Mouse (Mus musculus) lung, postnatal 0 days (tissue): ENCODE results near the gene Hhat. TPM values are rescaled to one million over a fixed set of nuclear protein-coding genes. Genes with fewer than 3 reads are reported as not detected.

ENCODE experiments used
- ATAC-seq: fragments of 200-750 bp; cut with Nextera tagmentation; 2 replicates; pipeline ENCODE4 v1.8.0; 2017; ENCODE audit warnings: moderate library complexity
- DNase-seq: peaks from one replicate; pipeline ENCODE4 v3.0.0-alpha.2; 2016; ENCODE audit warnings: low spot score
- H3K27ac ChIP-seq: fragments of 300-500 bp; sonication (generic); 2 replicates; pipeline ENCODE4 v1.5.1; 2014; ENCODE audit warnings: antibody characterized with exemption, mild to moderate bottlenecking, low read length, mixed read lengths
- H3K27me3 ChIP-seq: fragments of 300-500 bp; sonication (generic); replicated peaks from 2 replicates; pipeline ENCODE4 v1.6.1; 2014; ENCODE audit warnings: low read length, mixed read lengths; ENCODE audit not compliant: insufficient read depth
- H3K36me3 ChIP-seq: fragments of 300-500 bp; sonication (generic); 2 replicates; pipeline ENCODE4 v1.6.1; 2014; ENCODE audit warnings: low read length, mixed read lengths; ENCODE audit not compliant: insufficient read depth
- H3K4me1 ChIP-seq: fragments of 300-500 bp; sonication (generic); 2 replicates; pipeline ENCODE4 v1.6.1; 2014; ENCODE audit warnings: antibody characterized with exemption, low read depth, low read length, mixed read lengths; ENCODE audit not compliant: insufficient read depth
- H3K4me2 ChIP-seq: fragments of 300-500 bp; sonication (generic); replicated peaks from 2 replicates; pipeline ENCODE4 v1.6.1; 2014; ENCODE audit warnings: low read depth, mild to moderate bottlenecking, low read length, moderate library complexity, mixed read lengths
- H3K4me3 ChIP-seq: fragments of 300-500 bp; sonication (generic); 2 replicates; pipeline ENCODE4 v1.5.1; 2014; ENCODE audit warnings: low read depth, low read length
- H3K9ac ChIP-seq: fragments of 300-500 bp; sonication (generic); replicated peaks from 2 replicates; pipeline ENCODE4 v1.6.1; 2014; ENCODE audit warnings: low read depth, mild to moderate bottlenecking
- H3K9me3 ChIP-seq: fragments of 300-500 bp; sonication (generic); 2 replicates; pipeline ENCODE4 v1.6.1; 2016; ENCODE audit warnings: low read length, mixed read lengths
- CTCF ChIP-seq: IDR thresholded peaks from 2 replicates; pipeline ENCODE4 v1.5.1; 2016; ENCODE audit warnings: antibody characterized with exemption, mild to moderate bottlenecking
- EP300 ChIP-seq: IDR thresholded peaks from 2 replicates; pipeline ENCODE4 v1.6.1; 2016; ENCODE audit warnings: antibody characterized with exemption, mild to moderate bottlenecking, control low read depth
- whole genome bisulfite sequencing: fragments of 180-500 bp; shearing (Covaris S2); extraction: QIAGEN DNeasy Blood & Tissue Kit; methylation state at CpG from one replicate; pipeline ENCODE4 v1.1.7; 2014; 5-methylcytosine and 5-hydroxymethylcytosine counted together
- polyA plus RNA-seq: library from polyadenylated mRNA; unstranded; fragments of >200 nt; fragmentation: Nextera tagmentation; extraction: Ambion mirVana; gene quantifications from 2 replicates; pipeline ENCODE4 v1.2.1, GENCODE M21; 2015

Hhat gene
- polyA plus RNA-seq, 1 experiment from 2014 or later = 2.4 TPM

- DNase-seq = peak; percentile 68
- peak; percentile 77 for ATAC-seq
- no peak overlapping the region for H3K4me3 ChIP-seq
- no peaks in the 10 kb centered on the region for H3K36me3 ChIP-seq
- no peak overlapping the region for H3K9ac ChIP-seq
- no peak for TF ChIP-seq CTCF
- TF ChIP-seq EP300 = peak; percentile 95
- H3K27ac ChIP-seq = peak overlapping the region; percentile 62
- 0 out of 2 replicates have a peak, but pooled peaks cover 2% of the 10 kb centered on the region for H3K4me1 ChIP-seq
- no peaks in the 10 kb centered on the region for H3K27me3 ChIP-seq
- WGBS = 33% methylated on average over 3 of the region's 3 CpGs
- no peaks in the 10 kb centered on the region for H3K9me3 ChIP-seq
- H3K4me2 ChIP-seq = no peak overlapping the region
Measured at GRCm38 (mm10) chr1:192485030-192485429, 286.0 kb downstream of the Hhat start.

GRCm38 (mm10) chr1:192481446-192481845, 289.6 kb downstream of the Hhat start:
- ATAC-seq = no peak
- Histone ChIP-seq H3K9ac (no peak overlapping the region), H3K4me2 (no peak overlapping the region), H3K27me3 (no peaks in the 10 kb centered on the region), H3K27ac (no peak overlapping the region), H3K4me1 (peaks cover 2% of the 10 kb centered on the region; the same call in 1 of the 2 replicates), H3K36me3 (no peaks in the 10 kb centered on the region), H3K9me3 (no peaks in the 10 kb centered on the region), H3K4me3 (no peak overlapping the region)
- no peak for TF ChIP-seq CTCF
- no peak for TF ChIP-seq EP300
- no peak for DNase-seq

DNA sequence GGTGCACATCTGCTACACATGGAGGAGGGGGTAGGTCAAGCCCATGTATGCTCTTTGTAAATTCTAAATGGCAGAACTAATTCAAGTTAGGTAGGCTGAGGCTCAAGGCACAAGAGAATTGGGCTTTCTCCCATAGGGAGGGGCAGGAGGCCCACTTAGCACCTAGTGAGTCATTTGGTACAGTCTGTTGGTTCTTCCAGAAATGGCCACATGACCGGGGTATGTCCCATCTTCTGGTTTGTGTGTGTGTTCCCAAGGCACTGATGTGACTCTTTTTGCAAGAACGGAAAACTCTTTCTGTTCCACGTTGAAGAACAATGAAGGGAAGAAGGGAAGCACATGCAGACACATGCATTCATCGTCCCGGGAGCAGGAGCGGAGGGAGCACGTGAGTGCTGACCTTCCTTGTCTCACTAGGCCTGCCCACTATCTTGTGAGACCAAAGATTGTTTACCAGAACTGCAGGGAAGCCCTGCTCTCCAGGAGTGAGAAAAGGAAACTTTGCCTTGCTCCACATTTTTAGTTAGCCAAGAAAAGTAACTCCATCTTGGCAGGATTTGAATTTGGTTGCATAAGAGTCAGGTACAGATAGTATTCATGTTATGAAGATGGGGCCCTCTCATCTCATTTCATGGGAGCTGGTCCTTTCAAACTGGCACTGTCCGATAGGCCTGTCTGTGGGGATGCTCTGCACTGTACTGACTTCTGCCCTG, 290.8 kb downstream of the Hhat start:
- H3K36me3 ChIP-seq = no peaks in the 10 kb centered on the region
- H3K9ac ChIP-seq = no peak overlapping the region
- H3K4me1 ChIP-seq = no peaks in the 10 kb centered on the region; the same call in 1 of the 2 replicates
- WGBS = 64% methylated on average over 8 of the region's 8 CpGs
- no peaks in the 10 kb centered on the region for H3K27me3 ChIP-seq
- no peaks in the 10 kb centered on the region for H3K9me3 ChIP-seq
- H3K4me2 ChIP-seq = no peak overlapping the region
- ATAC-seq (no peak), DNase-seq (no peak)
- TF ChIP-seq EP300 = no peak
- no peak for TF ChIP-seq CTCF
- no peak overlapping the region for H3K27ac ChIP-seq
- H3K4me3 ChIP-seq = no peak overlapping the region

- TF ChIP-seq EP300 (no peak), CTCF (no peak)
- Histone ChIP-seq H3K9me3 (no peaks in the 10 kb centered on the region), H3K4me1 (no peaks in the 10 kb centered on the region; the same call in 1 of the 2 replicates), H3K4me2 (no peak overlapping the region), H3K27me3 (no peaks in the 10 kb centered on the region), H3K4me3 (no peak overlapping the region), H3K36me3 (no peaks in the 10 kb centered on the region), H3K27ac (no peak overlapping the region), H3K9ac (no peak overlapping the region)
- ATAC-seq (no peak), DNase-seq (no peak)
- WGBS = 43% methylated on average over 5 of the region's 5 CpGs
Measured at GRCm38 (mm10) chr1:192478176-192478575, 292.8 kb downstream of the Hhat start.

GRCm38 (mm10) chr1:192477556-192477955, 293.5 kb downstream of the Hhat start:
- no peak overlapping the region for H3K4me3 ChIP-seq
- ATAC-seq = 0 out of 2 replicates have a peak, but pooled peaks have one; percentile 10
- H3K4me2 ChIP-seq = no peak overlapping the region
- H3K9me3 ChIP-seq = no peaks in the 10 kb centered on the region
- H3K9ac ChIP-seq = no peak overlapping the region
- H3K36me3 ChIP-seq = no peaks in the 10 kb centered on the region
- DNase-seq = no peak
- H3K27me3 ChIP-seq = no peaks in the 10 kb centered on the region
- 16% methylated on average over 6 of the region's 6 CpGs for WGBS
- H3K4me1 ChIP-seq = no peaks in the 10 kb centered on the region; the same call in 1 of the 2 replicates
- TF ChIP-seq CTCF = no peak
- no peak for TF ChIP-seq EP300
- H3K27ac ChIP-seq = peak overlapping the region; percentile 16; the same call in 1 of the 2 replicates

DNA sequence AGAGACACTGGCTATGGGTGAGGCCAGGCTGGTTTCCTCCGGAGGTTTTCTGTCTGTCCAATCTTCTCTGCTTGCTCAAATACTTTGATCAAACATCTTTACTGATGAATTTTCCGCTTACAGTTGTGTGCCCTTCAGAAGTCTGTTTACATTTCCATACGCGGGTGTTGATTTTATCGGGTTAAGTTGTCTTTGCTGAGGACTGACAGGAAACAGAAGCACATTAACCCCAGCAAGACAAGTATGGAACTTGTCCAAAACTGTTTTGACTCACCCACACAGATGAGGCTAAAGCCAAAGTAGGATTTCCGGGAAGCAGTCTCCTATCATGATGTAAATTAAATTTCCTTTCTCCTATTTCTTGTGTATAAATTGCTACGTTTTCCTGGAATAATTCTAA, 294.3 kb downstream of the Hhat start:
- no peaks in the 10 kb centered on the region for H3K36me3 ChIP-seq
- no peak overlapping the region for H3K4me2 ChIP-seq
- no peak overlapping the region for H3K4me3 ChIP-seq
- DNase-seq = peak; percentile 71
- H3K27ac ChIP-seq = no peak overlapping the region
- H3K4me1 ChIP-seq = no peaks in the 10 kb centered on the region; the same call in 1 of the 2 replicates
- no peaks in the 10 kb centered on the region for H3K9me3 ChIP-seq
- TF ChIP-seq EP300 (peak; percentile 93), CTCF (no peak)
- H3K9ac ChIP-seq = no peak overlapping the region
- peak; percentile 81 for ATAC-seq
- 7% methylated on average over 7 of the region's 7 CpGs for WGBS
- no peaks in the 10 kb centered on the region for H3K27me3 ChIP-seq
